Mouse (Mus musculus) midbrain, embryonic 11.5 days (tissue): ENCODE measurements around the gene Gab2. TPM values are rescaled to one million over a fixed set of nuclear protein-coding genes. Genes with fewer than 3 reads are reported as not detected.

Source experiments
- ATAC-seq: fragments of 200-750 bp; cut with Nextera tagmentation; 2 replicates; pipeline ENCODE4 v1.8.0; 2017; ENCODE audit warnings: moderate TSS enrichment, moderate library complexity; ENCODE audit not compliant: low FRiP score
- DNase-seq: peaks from one replicate; pipeline ENCODE4 v3.0.0; 2015; ENCODE audit warnings: low spot score; ENCODE audit errors: missing footprints
- H3K27ac ChIP-seq: fragments of 300-500 bp; sonication (generic); 2 replicates; pipeline ENCODE4 v1.5.1; 2014; ENCODE audit warnings: low read depth, low read length
- H3K27me3 ChIP-seq: fragments of 300-500 bp; sonication (generic); 2 replicates; pipeline ENCODE4 v1.6.1; 2014; ENCODE audit warnings: mild to moderate bottlenecking, low read length, moderate library complexity, mixed read lengths; ENCODE audit not compliant: control insufficient read depth, insufficient read depth
- H3K36me3 ChIP-seq: fragments of 300-500 bp; sonication (generic); 2 replicates; pipeline ENCODE4 v1.6.1; 2014; ENCODE audit warnings: mild to moderate bottlenecking, low read length, moderate library complexity, mixed read lengths; ENCODE audit not compliant: control insufficient read depth, insufficient read depth
- H3K4me1 ChIP-seq: fragments of 300-500 bp; sonication (generic); 2 replicates; pipeline ENCODE4 v1.6.1; 2014; ENCODE audit warnings: low read length; ENCODE audit not compliant: control insufficient read depth, insufficient read depth
- H3K4me2 ChIP-seq: fragments of 300-500 bp; sonication (generic); 2 replicates; pipeline ENCODE4 v1.6.1; 2014; ENCODE audit warnings: mild to moderate bottlenecking, moderate library complexity
- H3K4me3 ChIP-seq: fragments of 300-500 bp; sonication (generic); 2 replicates; pipeline ENCODE4 v1.5.1; 2014; ENCODE audit warnings: low read depth, low read length
- H3K9ac ChIP-seq: fragments of 300-500 bp; sonication (generic); 2 replicates; pipeline ENCODE4 v1.6.1; 2014; ENCODE audit warnings: low read length
- H3K9me3 ChIP-seq: fragments of 300-500 bp; sonication (generic); 2 replicates; pipeline ENCODE4 v1.6.1; 2016; ENCODE audit warnings: low read length; ENCODE audit not compliant: control insufficient read depth
- WGBS: fragments of 180-500 bp; shearing (Covaris S2); extraction: QIAGEN DNeasy Blood & Tissue Kit; methylation state at CpG from one replicate; pipeline ENCODE4 v1.1.7; 2014; 5-methylcytosine and 5-hydroxymethylcytosine counted together
- polyA plus RNA-seq: library from polyadenylated mRNA; unstranded; fragments of >200 nt; fragmentation: Nextera tagmentation; extraction: Ambion mirVana; gene quantifications from 2 replicates; pipeline ENCODE4 v1.2.1, GENCODE M21; 2014

Gene Gab2
- polyA plus RNA-seq, 1 experiment from 2014 or later = 9.4 TPM

DNA sequence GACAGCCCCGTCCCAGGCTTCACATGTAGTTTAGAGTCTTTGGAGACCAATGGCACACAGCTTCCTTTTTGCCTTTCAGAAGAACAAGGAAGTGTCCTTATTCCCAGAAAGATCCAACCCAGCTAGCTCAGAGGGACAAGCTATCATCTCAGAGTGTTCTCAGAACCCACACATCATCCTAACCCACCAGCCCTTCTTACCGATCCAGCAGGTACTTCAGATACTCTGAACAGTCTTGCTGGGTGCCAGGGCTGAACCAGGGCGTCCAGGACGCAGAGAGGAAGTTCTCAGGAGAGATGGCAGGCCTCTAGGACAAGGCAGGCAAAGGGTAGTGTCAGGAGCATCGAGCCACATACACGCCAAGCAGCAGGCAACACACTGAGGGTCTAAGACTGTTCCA is 231.5 kb downstream of the Gab2 start:
- Histone ChIP-seq H3K4me2 (no peak overlapping the region), H3K4me1 (no peaks in the 10 kb centered on the region), H3K27ac (no peak overlapping the region), H3K4me3 (no peak overlapping the region), H3K9me3 (no peaks in the 10 kb centered on the region), H3K36me3 (peaks cover 4% of the 10 kb centered on the region), H3K27me3 (no peaks in the 10 kb centered on the region), H3K9ac (no peak overlapping the region)
- DNase-seq (peak; percentile 53), ATAC-seq (no peak)
- 86% methylated on average over 6 of the region's 6 CpGs for WGBS

DNA sequence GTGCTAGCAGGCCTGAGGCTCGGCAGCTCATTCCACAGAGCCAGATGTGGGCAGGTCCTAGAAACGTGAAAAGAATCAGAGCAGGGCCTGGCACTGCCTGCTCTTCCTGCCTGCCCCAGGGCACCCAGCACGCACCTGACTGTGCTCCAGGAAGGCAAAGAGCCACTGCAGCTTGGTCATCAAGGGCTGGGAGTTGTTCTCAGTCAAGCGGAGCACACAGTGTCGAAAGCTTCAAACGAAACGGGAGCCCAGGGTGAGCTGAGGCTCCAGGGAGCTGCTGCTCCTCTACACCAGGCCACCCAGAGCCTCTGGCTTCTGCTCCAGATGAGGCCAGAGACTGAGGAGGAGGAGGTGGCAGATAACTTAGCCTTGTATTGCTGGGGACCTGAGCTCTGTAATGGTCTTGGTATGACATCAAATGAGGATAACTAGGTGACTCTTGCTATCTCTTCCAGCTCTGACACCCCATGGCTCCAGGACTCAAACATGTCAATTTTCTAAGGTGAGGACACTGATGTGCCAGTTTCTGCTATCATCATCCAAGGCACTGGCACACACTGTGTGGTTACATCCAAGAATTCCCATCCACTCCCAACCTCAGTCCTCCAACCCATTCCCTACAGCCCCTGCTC is 232.1 kb downstream of the Gab2 start:
- Histone ChIP-seq H3K4me3 (no peak overlapping the region), H3K9ac (no peak overlapping the region), H3K36me3 (peaks cover 3% of the 10 kb centered on the region), H3K9me3 (no peaks in the 10 kb centered on the region), H3K27me3 (no peaks in the 10 kb centered on the region), H3K4me2 (no peak overlapping the region), H3K27ac (no peak overlapping the region), H3K4me1 (no peaks in the 10 kb centered on the region)
- ATAC-seq (no peak), DNase-seq (peak; percentile 61)
- 81% methylated on average over 7 of the region's 7 CpGs for WGBS

DNA sequence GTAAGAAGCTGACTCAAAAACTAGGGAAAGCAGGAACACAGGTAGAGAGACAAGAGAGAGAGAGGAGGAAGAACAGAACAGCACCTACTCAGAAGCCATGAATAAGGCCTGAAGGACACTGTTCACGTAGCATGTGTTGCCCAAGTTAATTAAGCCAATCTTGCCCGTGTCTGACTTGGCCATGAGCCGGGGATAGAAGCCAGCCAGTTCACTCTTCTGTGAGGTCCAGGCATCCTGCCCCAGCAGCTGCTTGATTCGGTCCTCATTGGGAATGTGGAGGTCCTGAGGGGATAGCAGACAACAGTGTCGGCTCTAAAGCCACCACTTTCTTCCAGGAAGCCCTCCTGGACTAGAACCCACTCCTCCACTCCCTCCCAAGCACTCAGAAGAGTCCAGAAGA is 233.3 kb downstream of the Gab2 start:
- 87% methylated on average over 5 of the region's 5 CpGs for WGBS
- Histone ChIP-seq H3K9me3 (no peaks in the 10 kb centered on the region), H3K9ac (no peak overlapping the region), H3K4me3 (no peak overlapping the region), H3K27ac (no peak overlapping the region), H3K4me2 (no peak overlapping the region), H3K36me3 (no peaks in the 10 kb centered on the region), H3K27me3 (no peaks in the 10 kb centered on the region), H3K4me1 (no peaks in the 10 kb centered on the region)
- ATAC-seq = no peak
- DNase-seq = peak; percentile 8

DNA sequence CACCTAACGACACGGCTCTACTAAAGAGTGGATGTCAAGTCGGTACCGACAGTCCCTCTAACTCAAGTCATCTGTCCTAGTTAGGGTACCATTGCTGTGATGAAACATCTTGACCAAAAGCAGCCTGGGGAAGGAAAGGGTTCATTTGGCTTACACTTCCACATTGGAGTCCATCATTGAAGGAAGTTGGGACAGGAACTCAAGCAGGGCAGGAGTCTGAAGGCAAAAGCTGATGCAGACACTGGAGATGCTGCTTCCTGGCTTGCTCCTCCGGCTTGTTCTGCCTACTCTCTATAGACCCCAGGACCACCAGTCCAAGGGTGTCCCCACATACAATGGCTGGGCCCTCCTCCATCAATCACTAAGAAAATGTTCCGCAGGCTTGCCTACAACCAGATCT is 234.3 kb downstream of the Gab2 start:
- Histone ChIP-seq H3K9ac (no peak overlapping the region), H3K36me3 (no peaks in the 10 kb centered on the region), H3K27ac (no peak overlapping the region), H3K4me1 (no peaks in the 10 kb centered on the region), H3K27me3 (no peaks in the 10 kb centered on the region), H3K9me3 (no peaks in the 10 kb centered on the region), H3K4me3 (no peak overlapping the region), H3K4me2 (no peak overlapping the region)
- peak; percentile 64 for DNase-seq
- WGBS = 92% methylated on average over 6 of the region's 6 CpGs
- ATAC-seq = no peak

DNA sequence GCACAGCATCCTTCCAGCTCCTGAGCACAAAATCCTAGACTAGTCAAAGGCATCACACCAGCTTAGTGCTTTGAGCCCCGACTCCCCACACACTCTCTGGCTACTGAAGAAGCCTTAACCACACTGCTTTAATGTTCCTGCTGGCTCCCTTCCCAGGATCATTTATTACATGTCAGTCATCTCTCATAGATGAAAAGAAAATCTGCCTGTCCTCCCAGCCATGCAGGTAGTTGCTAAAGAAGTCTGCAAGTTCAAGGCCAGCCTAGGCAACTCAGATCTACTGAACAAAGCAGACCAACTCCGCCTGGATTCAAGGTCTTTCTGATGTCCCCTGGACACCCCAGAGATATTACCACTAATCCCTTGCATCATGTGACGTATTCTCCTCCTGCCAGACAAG is 236.3 kb downstream of the Gab2 start:
- ATAC-seq (no peak), DNase-seq (no peak)
- 82% methylated on average over 3 of the region's 3 CpGs for WGBS

DNA sequence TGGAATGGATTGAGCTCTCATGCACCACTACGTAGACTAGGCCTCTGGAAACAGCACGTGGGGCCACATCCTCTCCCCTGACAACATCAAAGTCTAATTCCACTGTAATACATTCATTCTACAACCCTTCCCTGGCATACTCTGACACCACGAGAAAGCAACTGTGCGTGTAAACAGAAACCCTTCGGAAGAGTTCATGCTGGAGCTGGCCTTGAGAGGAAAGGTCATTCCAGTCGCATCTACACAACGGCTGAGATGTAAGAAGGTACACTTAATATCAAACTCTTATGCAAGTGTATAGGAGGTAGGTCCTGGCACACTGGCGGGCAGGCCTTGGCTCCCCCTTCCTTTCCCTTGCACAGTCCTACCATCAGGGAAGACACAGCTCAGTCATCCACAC is 243.0 kb downstream of the Gab2 start:
- no peaks in the 10 kb centered on the region for H3K9me3 ChIP-seq
- DNase-seq = peak; percentile 62
- H3K27me3 ChIP-seq = peaks cover 27% of the 10 kb centered on the region
- H3K9ac ChIP-seq = no peak overlapping the region
- H3K4me3 ChIP-seq = no peak overlapping the region
- no peak for ATAC-seq
- H3K27ac ChIP-seq = no peak overlapping the region
- no peak overlapping the region for H3K4me2 ChIP-seq
- 93% methylated on average over 8 of the region's 8 CpGs for WGBS
- H3K36me3 ChIP-seq = no peaks in the 10 kb centered on the region
- H3K4me1 ChIP-seq = peaks cover 2% of the 10 kb centered on the region; the same call in 1 of the 2 replicates

More for the DNA sequence above, 236.3 kb downstream of the Gab2 start:
- Histone ChIP-seq H3K4me3 (no peak overlapping the region), H3K27me3 (no peaks in the 10 kb centered on the region), H3K27ac (no peak overlapping the region), H3K4me1 (no peaks in the 10 kb centered on the region), H3K4me2 (no peak overlapping the region), H3K9ac (no peak overlapping the region), H3K36me3 (no peaks in the 10 kb centered on the region), H3K9me3 (no peaks in the 10 kb centered on the region)

DNA sequence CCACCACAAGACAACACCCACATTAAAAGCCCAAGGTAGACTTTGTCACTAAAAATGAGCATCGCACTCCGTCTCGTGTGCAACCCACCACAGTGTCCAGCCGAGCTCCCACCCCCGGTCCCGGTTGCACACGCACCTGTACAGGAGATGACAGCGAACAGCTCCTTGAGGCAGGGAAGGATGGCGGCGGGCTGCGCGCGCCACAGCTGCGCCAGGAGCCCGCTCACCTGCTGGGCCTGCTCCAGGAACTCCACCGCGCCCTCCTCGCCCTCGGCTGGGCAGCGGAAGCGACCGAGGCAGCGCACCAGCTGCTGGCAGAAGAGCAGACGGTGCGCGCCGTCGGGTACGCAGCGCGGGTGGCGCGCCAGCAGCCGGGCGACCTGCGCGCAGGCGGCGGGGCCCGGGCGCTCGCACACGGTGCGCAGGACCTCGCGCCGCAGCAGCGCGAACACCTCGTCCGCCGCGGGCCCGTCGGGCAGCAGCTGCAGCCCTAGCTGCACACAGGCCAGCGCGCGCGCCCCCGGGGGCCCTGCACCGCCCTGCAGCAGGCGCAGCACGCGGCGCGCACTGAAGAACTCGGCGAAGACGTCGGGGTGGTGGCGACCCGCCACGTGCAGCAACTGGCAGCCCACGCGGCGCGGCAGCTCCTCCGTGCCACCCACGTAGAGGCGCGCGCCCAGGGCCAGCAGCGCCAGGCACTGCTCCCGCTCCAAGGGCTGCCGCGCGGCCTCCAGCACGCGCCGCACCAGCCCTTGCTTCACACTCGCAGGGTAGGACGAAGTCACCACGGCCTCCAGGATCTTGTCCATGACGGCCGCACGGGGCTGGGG is 244.0 kb downstream of the Gab2 start:
- peak; percentile 81 for DNase-seq
- Histone ChIP-seq H3K4me1 (peaks cover 2% of the 10 kb centered on the region; the same call in 1 of the 2 replicates), H3K4me3 (peak overlapping the region; percentile 19), H3K27me3 (peaks cover 27% of the 10 kb centered on the region), H3K9ac (no peak overlapping the region), H3K9me3 (no peaks in the 10 kb centered on the region), H3K4me2 (peak overlapping the region; percentile 29), H3K27ac (no peak overlapping the region), H3K36me3 (no peaks in the 10 kb centered on the region)
- WGBS = 13% methylated on average over 87 of the region's 96 CpGs
- ATAC-seq = peak; percentile 34; the same call in 1 of the 2 replicates

DNA sequence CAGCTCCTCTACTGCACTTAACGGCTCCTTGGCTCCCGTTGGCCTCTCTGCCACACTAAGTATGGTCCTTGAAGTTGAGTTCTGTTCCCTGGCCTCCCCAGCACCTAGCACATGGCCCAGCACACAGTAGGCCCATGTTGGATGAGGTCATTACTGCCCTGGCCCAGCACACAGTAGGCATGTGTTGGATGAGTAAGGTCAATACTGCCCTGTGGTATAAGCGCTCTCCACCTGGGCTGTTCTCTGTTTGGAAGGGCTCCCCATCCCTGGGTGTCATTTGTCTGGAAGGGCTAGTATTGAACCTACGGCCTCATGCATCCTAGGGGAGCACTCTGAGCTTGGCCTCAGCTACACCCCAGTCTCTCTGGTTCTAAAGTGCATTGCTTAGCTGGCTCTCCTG is 246.0 kb downstream of the Gab2 start:
- DNase-seq = peak; percentile 72
- WGBS = 94% methylated on average over 4 of the region's 4 CpGs
- no peak overlapping the region for H3K4me2 ChIP-seq
- H3K9ac ChIP-seq = no peak overlapping the region
- H3K9me3 ChIP-seq = no peaks in the 10 kb centered on the region
- no peak overlapping the region for H3K4me3 ChIP-seq
- peaks cover 6% of the 10 kb centered on the region for H3K4me1 ChIP-seq
- H3K27me3 ChIP-seq = peaks cover 27% of the 10 kb centered on the region
- H3K36me3 ChIP-seq = no peaks in the 10 kb centered on the region
- no peak overlapping the region for H3K27ac ChIP-seq
- no peak for ATAC-seq

DNA sequence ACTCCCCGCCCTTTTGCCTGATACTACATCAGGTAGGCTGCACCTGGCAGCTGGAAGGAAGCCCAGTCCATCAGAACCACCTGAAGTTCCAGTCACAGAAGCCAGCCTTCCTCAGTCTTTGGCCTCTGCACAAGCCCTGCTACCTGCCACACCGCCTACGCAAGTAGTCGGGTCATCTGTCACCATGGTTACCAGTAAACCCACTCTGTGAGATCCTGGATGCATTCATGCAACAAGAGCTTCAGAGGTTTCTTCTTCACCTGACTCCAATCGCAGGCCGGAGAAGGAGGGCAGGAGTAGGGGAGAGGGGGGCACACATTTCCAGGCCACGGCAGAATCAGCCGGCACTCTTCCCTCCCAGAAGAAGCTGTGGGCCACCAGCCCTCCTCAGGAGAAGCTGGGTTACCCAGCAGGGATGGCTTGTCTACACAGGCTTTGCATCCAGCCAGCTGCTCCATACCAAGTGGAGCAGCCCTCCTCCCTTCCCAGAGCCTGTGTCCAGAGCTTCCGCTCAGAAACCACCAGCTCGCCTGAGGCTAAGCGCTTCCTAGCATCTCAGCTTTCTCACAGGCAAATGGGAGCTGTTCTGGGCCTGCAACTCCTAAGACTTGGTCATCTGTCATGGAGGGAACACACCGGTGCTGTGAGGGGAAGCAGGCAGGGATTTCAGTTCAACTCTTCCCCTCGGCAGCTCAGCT is 247.7 kb downstream of the Gab2 start:
- Histone ChIP-seq H3K36me3 (no peaks in the 10 kb centered on the region), H3K27me3 (peaks cover 26% of the 10 kb centered on the region), H3K4me2 (no peak overlapping the region), H3K9me3 (no peaks in the 10 kb centered on the region), H3K9ac (no peak overlapping the region), H3K27ac (no peak overlapping the region), H3K4me3 (no peak overlapping the region), H3K4me1 (peaks cover 8% of the 10 kb centered on the region)
- 80% methylated on average over 13 of the region's 13 CpGs for WGBS
- peak; percentile 57 for DNase-seq
- no peak for ATAC-seq
